Mouse (Mus musculus): ENCODE results near the gene Cda.

- TF ChIP-seq POLR2A (IDR thresholded peaks at IDR 0.05; ENCODE audit: low read depth, low read length) = no peak
- TF ChIP-seq CTCF (IDR thresholded peaks at IDR 0.05; ENCODE audit: borderline replicate concordance, insufficient read depth, low read length) = no peak
Measured at GRCm38 (mm10) chr4:138356141-138356540, 11.7 kb downstream of the Cda start.
